Mouse (Mus musculus) heart, postnatal 0 days (tissue): ENCODE measurements around the gene Reps1. TPM values are rescaled to one million over a fixed set of nuclear protein-coding genes. Genes with fewer than 3 reads are reported as not detected.

ENCODE experiments used
- ATAC-seq: fragments of 200-750 bp; cut with Nextera tagmentation; 2 replicates; pipeline ENCODE4 v1.8.0; 2017; ENCODE audit warnings: low read depth, moderate number of reproducible peaks, moderate library complexity; ENCODE audit not compliant: insufficient read depth
- DNase-seq: peaks from one replicate; pipeline ENCODE4 v3.0.0-alpha.2; 2016; ENCODE audit warnings: low spot score
- H3K27ac ChIP-seq: fragments of 300-500 bp; sonication (generic); 2 replicates; pipeline ENCODE4 v1.5.1; 2014; ENCODE audit warnings: low read depth, mild to moderate bottlenecking
- H3K27me3 ChIP-seq: fragments of 300-500 bp; sonication (generic); 2 replicates; pipeline ENCODE4 v1.6.1; 2014; ENCODE audit warnings: low read length, mixed read lengths; ENCODE audit not compliant: control insufficient read depth, insufficient read depth
- H3K36me3 ChIP-seq: fragments of 300-500 bp; sonication (generic); replicated peaks from 2 replicates; pipeline ENCODE4 v1.6.1; 2014; ENCODE audit warnings: low read length, mixed read lengths; ENCODE audit not compliant: control insufficient read depth, insufficient read depth
- H3K4me1 ChIP-seq: fragments of 300-500 bp; sonication (generic); 2 replicates; pipeline ENCODE4 v1.6.1; 2014; ENCODE audit warnings: antibody characterized with exemption; ENCODE audit not compliant: control insufficient read depth, insufficient read depth
- H3K4me2 ChIP-seq: fragments of 300-500 bp; sonication (generic); 2 replicates; pipeline ENCODE4 v1.6.1; 2014; ENCODE audit warnings: low read depth, mild to moderate bottlenecking, low read length, moderate library complexity
- H3K4me3 ChIP-seq: fragments of 300-500 bp; sonication (generic); 2 replicates; pipeline ENCODE4 v1.5.1; 2014; ENCODE audit warnings: low read depth, low read length
- H3K9ac ChIP-seq: fragments of 300-500 bp; sonication (generic); replicated peaks from 2 replicates; pipeline ENCODE4 v1.6.1; 2014; ENCODE audit warnings: low read depth, low read length, mixed read lengths
- H3K9me3 ChIP-seq: fragments of 300-500 bp; sonication (generic); replicated peaks from 2 replicates; pipeline ENCODE4 v1.6.1; 2016; ENCODE audit warnings: low read length; ENCODE audit not compliant: control insufficient read depth
- CTCF ChIP-seq: IDR thresholded peaks from 2 replicates; pipeline ENCODE4 v1.5.1; 2016; ENCODE audit warnings: antibody characterized with exemption, control low read depth, low read depth
- EP300 ChIP-seq: IDR thresholded peaks from 2 replicates; pipeline ENCODE4 v1.6.1; 2016; ENCODE audit warnings: antibody characterized with exemption, low read depth
- WGBS: fragments of 180-500 bp; shearing (Covaris S2); extraction: QIAGEN DNeasy Blood & Tissue Kit; methylation state at CpG from one replicate; pipeline ENCODE4 v1.1.7; 2014; 5-methylcytosine and 5-hydroxymethylcytosine counted together
- polyA plus RNA-seq: library from polyadenylated mRNA; unstranded; fragments of >200 nt; fragmentation: Nextera tagmentation; extraction: Ambion mirVana; gene quantifications from 2 replicates; pipeline ENCODE4 v1.2.1, GENCODE M21; 2015
- total RNA-seq: library from RNA; depleted of rRNA; stranded (reverse); fragments of >200 nt; gene quantifications from 2 replicates; pipeline ENCODE4 v1.2.3, GENCODE M21; 2014; ENCODE audit warnings: low replicate concordance; rRNA removed

Reps1 gene
- 43.4 and 48.3 TPM in 2 replicates for total RNA-seq
- 6.9 and 9.2 TPM in 2 replicates for polyA plus RNA-seq

DNA sequence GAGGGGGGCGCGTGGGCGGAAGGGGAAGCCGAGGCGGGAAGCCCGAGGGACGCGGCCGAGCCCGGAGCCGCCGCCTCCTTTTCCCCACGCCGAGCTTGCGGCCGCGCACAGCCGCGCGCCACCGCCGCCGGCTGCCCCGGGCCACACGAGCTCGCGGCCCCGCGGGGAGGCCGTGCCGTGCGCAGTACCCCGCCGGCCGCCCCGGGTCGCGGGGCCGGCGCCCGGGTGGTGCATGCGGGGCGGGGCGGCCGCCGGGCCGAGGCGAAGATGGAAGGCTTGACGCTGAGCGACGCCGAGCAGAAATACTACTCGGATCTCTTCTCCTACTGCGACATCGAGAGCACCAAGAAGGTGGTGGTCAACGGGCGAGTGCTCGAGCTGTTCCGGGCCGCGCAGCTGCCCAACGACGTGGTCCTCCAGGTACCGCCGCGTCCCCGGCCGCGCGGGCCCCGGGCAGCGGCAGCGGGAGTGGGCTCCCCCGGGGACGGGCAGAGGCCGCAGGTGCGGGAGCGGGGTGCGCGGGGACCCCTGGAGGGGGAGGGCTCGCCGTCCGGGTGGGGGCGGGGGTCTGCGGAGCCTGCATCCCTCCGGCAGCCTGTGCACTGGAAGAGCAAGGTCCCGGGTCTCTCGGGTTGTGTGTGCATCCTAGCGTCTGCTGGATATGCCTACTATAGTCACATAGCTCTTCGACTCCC, at the start of gene Reps1:
Gene Reps1, plus strand, starts transcription at position 166 of the 695 bp plus-strand sequence.
- H3K36me3 ChIP-seq = no peaks in the 10 kb centered on the region
- DNase-seq (peak; percentile 39), ATAC-seq (peak; percentile 76)
- peak within 1 kb of the TSS; percentile 90 for H3K4me3 ChIP-seq
- peaks cover 15% of the 10 kb centered on the region for H3K4me1 ChIP-seq
- peak within 1 kb of the TSS; percentile 64 for H3K4me2 ChIP-seq
- H3K27me3 ChIP-seq = no peaks in the 10 kb centered on the region
- peak within 1 kb of the TSS; percentile 94 for H3K9ac ChIP-seq
- H3K27ac ChIP-seq = peak within 1 kb of the TSS; percentile 92
- under 1% methylated on average over 80 of the region's 90 CpGs for WGBS
- no peaks in the 10 kb centered on the region for H3K9me3 ChIP-seq
- TF ChIP-seq CTCF = no peak
- TF ChIP-seq EP300 = no peak

DNA sequence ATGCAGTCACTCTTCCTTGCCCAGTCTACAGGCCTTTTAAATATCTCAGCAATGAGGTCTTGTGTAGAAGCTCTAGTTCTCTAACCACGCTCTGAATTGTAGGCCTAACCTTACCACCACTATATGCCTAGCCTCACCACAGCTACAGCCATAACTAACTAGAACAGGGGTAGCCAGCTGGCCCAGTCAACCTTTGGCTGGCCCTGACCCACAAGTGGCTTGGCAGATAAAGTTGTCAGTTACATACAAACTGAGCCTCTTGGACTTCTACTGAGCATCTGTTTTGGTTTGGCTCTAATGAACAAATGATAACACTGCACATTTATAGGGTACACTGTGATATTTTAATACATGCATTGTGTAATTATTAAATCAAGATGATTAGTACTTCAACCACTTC, 48.9 kb upstream of the Reps1 start:
- Histone ChIP-seq H3K27me3 (no peaks in the 10 kb centered on the region), H3K36me3 (peaks cover 10% of the 10 kb centered on the region), H3K4me3 (no peak overlapping the region), H3K9me3 (no peaks in the 10 kb centered on the region), H3K9ac (no peak overlapping the region), H3K4me2 (no peak overlapping the region), H3K4me1 (peaks cover 5% of the 10 kb centered on the region), H3K27ac (peak overlapping the region; percentile 33; the same call in 1 of the 2 replicates)
- no peak for DNase-seq
- TF ChIP-seq CTCF = no peak
- no peak for TF ChIP-seq EP300
- WGBS = 86% methylated on average over 1 of the region's 1 CpGs
- peak; percentile 44; the same call in 1 of the 2 replicates for ATAC-seq

DNA sequence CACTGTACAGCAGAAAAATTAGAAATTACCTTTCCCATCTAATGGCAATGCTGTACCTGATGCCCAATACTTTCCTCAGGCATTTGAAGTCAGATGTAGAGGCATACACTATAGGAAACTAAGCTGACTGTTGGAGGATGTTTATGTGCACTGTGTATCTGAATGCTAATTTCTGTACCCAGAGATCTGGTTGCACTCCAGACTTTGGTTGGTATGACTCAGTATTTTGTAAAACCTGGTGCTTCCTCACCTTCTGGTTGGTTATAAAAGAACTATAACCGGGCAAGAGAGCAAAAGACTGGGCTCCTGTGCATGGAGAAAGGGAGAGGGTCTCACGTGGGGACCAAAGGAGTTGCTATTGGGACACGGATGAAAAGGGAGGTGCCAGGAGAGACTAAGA, 48.4 kb upstream of the Reps1 start:
- Histone ChIP-seq H3K27me3 (no peaks in the 10 kb centered on the region), H3K36me3 (peaks cover 10% of the 10 kb centered on the region), H3K4me2 (no peak overlapping the region), H3K9ac (no peak overlapping the region), H3K9me3 (no peaks in the 10 kb centered on the region), H3K4me3 (no peak overlapping the region), H3K27ac (peak overlapping the region; percentile 16; the same call in 1 of the 2 replicates), H3K4me1 (peaks cover 5% of the 10 kb centered on the region)
- DNase-seq = no peak
- no peak for ATAC-seq
- 82% methylated on average over 3 of the region's 3 CpGs for WGBS
- TF ChIP-seq EP300 = no peak
- TF ChIP-seq CTCF = no peak

DNA sequence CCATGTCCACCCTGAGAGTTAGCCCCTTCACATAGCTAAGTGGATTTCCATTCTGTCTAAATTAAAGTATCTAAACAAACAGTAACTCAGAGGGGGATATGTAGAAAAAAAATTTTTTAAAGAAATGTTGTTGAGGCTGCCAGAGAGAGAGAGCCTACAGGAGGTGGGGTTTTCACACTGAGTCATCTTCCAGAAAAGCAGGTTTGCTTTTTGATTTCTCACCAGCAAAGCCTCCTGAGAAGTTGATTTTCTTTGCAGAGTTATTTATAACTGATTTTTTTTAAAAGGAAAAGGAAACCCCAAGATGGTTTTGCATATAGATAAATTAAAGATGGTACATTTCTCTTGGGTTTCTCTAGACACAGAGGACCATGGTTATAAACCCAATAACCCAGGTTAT, 47.5 kb upstream of the Reps1 start:
- no peak for DNase-seq
- no peaks in the 10 kb centered on the region for H3K27me3 ChIP-seq
- no peak overlapping the region for H3K9ac ChIP-seq
- H3K27ac ChIP-seq = no peak overlapping the region
- peaks cover 5% of the 10 kb centered on the region for H3K4me1 ChIP-seq
- H3K36me3 ChIP-seq = peaks cover 17% of the 10 kb centered on the region
- no peak for ATAC-seq
- H3K4me3 ChIP-seq = no peak overlapping the region
- no peaks in the 10 kb centered on the region for H3K9me3 ChIP-seq
- H3K4me2 ChIP-seq = no peak overlapping the region
- TF ChIP-seq CTCF (no peak), EP300 (no peak)

DNA sequence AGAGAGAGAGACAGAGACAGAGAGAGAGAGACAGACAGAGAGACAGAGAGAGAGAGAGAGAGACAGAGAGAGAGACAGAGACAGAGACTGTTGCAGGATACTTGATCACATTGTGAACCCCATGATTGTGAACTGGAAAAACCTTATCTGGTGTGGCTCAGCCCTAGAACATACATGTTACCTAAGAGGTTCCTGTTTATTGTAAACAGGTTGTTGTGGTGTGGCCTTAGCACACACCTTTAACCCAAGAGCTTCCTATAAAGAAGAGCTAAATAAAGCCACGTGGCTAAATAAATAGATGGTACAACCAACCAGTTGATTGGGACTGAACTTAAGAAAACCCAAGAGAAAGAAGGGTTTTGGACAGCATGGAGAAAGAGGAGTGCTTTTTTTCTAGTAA, 45.9 kb upstream of the Reps1 start:
- Histone ChIP-seq H3K4me1 (peaks cover 5% of the 10 kb centered on the region), H3K9ac (no peak overlapping the region), H3K27me3 (no peaks in the 10 kb centered on the region), H3K36me3 (peaks cover 28% of the 10 kb centered on the region), H3K4me3 (no peak overlapping the region), H3K9me3 (no peaks in the 10 kb centered on the region), H3K4me2 (no peak overlapping the region), H3K27ac (no peak overlapping the region)
- no peak for TF ChIP-seq CTCF
- TF ChIP-seq EP300 = no peak
- 87% methylated on average over 1 of the region's 1 CpGs for WGBS
- DNase-seq (no peak), ATAC-seq (no peak)

DNA sequence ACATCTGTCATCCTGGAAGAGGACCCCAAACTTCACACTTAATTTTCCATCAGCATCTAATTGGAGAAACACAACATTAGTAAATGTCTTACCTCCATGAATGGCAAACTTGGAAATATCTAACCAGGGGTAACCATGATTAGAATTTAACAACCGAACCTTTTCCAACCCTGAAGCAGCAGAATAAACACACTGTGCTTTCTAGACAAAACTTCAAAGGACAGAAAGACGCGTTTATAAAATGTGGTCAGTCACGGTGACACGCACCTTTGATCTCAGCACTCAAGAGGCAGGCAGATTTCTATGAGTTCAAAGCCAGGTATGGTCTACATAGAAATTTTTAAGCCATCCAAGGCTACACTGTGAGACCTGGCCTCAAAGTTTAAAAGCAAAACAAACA, 43.9 kb upstream of the Reps1 start:
- Histone ChIP-seq H3K4me1 (no peaks in the 10 kb centered on the region; the same call in 1 of the 2 replicates), H3K4me3 (no peak overlapping the region), H3K9me3 (no peaks in the 10 kb centered on the region), H3K9ac (no peak overlapping the region), H3K27me3 (no peaks in the 10 kb centered on the region), H3K36me3 (peaks cover 36% of the 10 kb centered on the region), H3K27ac (no peak overlapping the region), H3K4me2 (no peak overlapping the region)
- TF ChIP-seq EP300 (no peak), CTCF (no peak)
- DNase-seq (no peak), ATAC-seq (no peak)
- WGBS = 91% methylated on average over 5 of the region's 5 CpGs
